Mouse (Mus musculus) adrenal gland (tissue): ENCODE results near the gene Spast.
"Not testable (repeated sequence)": the region's sequence is repeated elsewhere in the genome, so short reads cannot be mapped to it uniquely, and the experiment has no call there.

Source experiments
- intact Hi-C: fragments of 180-260 bp; cut with DNase I; formaldehyde crosslinking; loops from one replicate; pipeline ENCODE4 v1.15.1; 2025

The Spast gene

GRCm38 (mm10) chr17:74323844-74324243 is 14.9 kb upstream of the Spast start, which contains the start of gene Dpy30:
Dpy30 (minus strand) TSS chr17:74323944.
- intact Hi-C loops, result no loop called here

- intact Hi-C loops, result not testable (repeated sequence)
Observed at GRCm38 (mm10) chr17:74327195-74327594, 11.6 kb upstream of the Spast start.

GRCm38 (mm10) chr17:74328146-74328545 is 10.6 kb upstream of the Spast start:
- intact Hi-C loops, result not testable (repeated sequence)

GRCm38 (mm10) chr17:74331049-74331676 is 7.6 kb upstream of the Spast start:
- intact Hi-C loops, result loop anchor here (10.0 kb wide), 1 partner anchor 154 kb away; the partner anchor contains the start of gene Yipf4

GRCm38 (mm10) chr17:74338225-74338931 is 409 bp upstream of the Spast start:
- intact Hi-C loops, result loop anchor here (10.0 kb wide), 1 partner anchor 146 kb away; the partner anchor contains the start of gene Yipf4

- intact Hi-C loops, result no loop called here
Observed at GRCm38 (mm10) chr17:74341151-74341550, 2.4 kb downstream of the Spast start.

GRCm38 (mm10) chr17:74363592-74363991 is 24.8 kb downstream of the Spast start:
- intact Hi-C loops, result no loop called here

- intact Hi-C loops, result no loop called here
Observed at GRCm38 (mm10) chr17:74376916-74377315, 38.1 kb downstream of the Spast start.

- intact Hi-C loops, result no loop called here
Observed at GRCm38 (mm10) chr17:74386657-74387056, 47.9 kb downstream of the Spast start.

GRCm38 (mm10) chr17:74389847-74390246 is 51.1 kb downstream of the Spast start:
- intact Hi-C loops, result no loop called here

- intact Hi-C loops, result no loop called here
Observed at GRCm38 (mm10) chr17:74394381-74394780, 55.6 kb downstream of the Spast start.

- intact Hi-C loops, result no loop called here
Observed at GRCm38 (mm10) chr17:74394855-74395254, 56.1 kb downstream of the Spast start.

- intact Hi-C loops, result no loop called here
Observed at GRCm38 (mm10) chr17:74395383-74396065, 56.7 kb downstream of the Spast start, which contains the start of gene Slc30a6. Slc30a6 (plus strand) TSS chr17:74395608.

GRCm38 (mm10) chr17:74396766-74397165 is 58.0 kb downstream of the Spast start:
- intact Hi-C loops, result no loop called here

- intact Hi-C loops, result no loop called here
Observed at GRCm38 (mm10) chr17:74397173-74397572, 58.4 kb downstream of the Spast start.

- intact Hi-C loops, result no loop called here
Observed at GRCm38 (mm10) chr17:74402486-74403222, 63.9 kb downstream of the Spast start.

GRCm38 (mm10) chr17:74406487-74406886 is 67.7 kb downstream of the Spast start:
- intact Hi-C loops, result no loop called here

- intact Hi-C loops, result no loop called here
Observed at GRCm38 (mm10) chr17:74409722-74410121, 70.9 kb downstream of the Spast start.

- intact Hi-C loops, result no loop called here
Observed at GRCm38 (mm10) chr17:74413324-74413723, 74.5 kb downstream of the Spast start.

GRCm38 (mm10) chr17:74414671-74415070 is 75.9 kb downstream of the Spast start:
- intact Hi-C loops, result no loop called here

GRCm38 (mm10) chr17:74416841-74417360 is 78.1 kb downstream of the Spast start:
- intact Hi-C loops, result no loop called here
